Mouse (Mus musculus) embryo, embryonic 10 days (tissue): Measurements from ENCODE around the gene Ube4a.

Experiments
- DNase-seq: peaks from one replicate; pipeline ENCODE4 v3.0.0-alpha.2; 2015; ENCODE audit warnings: low spot score

Ube4a gene

DNA sequence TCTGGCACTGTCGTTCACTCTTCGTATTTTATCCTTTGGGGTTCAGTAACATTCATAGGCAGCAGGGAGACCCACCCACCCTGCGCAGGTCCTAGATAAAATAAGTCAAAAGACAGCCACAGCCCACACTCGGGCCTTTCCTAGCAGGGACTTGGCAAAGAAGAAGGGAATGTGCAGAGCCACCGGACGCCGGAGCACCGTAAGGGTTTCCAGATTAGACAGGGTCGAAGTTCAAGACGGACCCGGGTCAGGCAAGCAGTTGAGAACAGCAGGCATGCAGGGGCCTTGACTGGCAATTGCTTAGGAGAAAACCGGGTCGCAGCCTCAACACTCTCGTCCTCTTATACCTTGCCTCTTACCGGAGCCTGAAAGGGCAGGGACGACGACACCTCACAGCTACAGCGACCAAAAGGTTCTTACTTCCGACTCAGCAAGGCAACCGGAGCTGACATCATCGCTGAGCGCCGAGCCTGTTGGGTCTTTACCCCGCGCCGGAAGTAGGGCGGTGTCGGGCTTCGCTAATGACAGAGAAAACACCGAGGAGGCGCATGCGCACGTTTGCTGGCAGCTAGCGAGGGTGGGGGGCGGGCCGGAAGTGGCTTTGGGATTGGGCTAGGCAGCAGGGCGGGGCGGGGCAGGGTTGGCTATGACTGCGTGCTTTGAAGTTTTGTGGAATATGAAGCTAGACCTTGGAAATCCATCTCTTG is at the start of gene Ube4a:
Gene Ube4a (minus strand): TSS at position 475 of the 707 bp plus-strand sequence.
- DNase-seq = peak; percentile 100

DNA sequence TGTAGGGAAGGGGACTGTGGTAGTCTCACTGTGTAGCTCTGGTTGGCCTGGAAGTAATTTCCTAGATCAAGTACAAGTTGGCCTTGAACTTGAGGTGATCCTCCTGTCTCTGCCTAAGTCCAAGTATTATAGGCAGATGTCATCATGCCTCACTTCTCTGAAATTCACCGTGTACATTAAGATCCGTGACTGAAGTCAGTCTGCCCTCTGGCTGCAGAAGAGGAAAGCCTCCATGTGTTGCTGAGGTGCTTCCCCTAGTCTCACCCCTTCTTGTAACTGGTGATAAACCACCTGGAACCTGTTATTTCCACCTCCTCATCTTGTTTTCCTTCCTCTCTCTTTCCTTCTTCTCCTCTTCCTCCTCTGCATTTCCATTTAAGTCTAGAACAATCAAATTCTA is 49.5 kb upstream of the Ube4a start:
- DNase-seq = no peak

DNA sequence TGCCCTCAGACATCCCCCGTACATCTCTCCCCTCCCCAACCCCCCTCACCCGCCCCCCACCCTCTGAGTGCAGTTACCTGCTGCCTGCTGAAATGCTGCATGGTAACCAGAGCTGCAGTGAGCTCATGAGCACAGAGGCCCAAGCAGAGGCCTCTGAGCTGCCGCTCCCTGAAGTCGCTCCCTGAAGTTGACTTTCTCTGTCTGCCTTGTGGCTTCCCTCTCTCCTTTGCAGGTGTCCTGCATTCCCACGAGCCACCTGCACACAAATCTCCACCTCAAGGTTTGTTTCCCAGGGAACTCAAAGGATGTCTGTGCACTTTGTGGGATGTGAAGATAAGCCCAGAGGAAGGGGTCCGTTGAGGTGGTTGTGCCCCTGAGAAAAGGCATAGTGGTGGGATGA is 45.9 kb upstream of the Ube4a start:
- no peak for DNase-seq

DNA sequence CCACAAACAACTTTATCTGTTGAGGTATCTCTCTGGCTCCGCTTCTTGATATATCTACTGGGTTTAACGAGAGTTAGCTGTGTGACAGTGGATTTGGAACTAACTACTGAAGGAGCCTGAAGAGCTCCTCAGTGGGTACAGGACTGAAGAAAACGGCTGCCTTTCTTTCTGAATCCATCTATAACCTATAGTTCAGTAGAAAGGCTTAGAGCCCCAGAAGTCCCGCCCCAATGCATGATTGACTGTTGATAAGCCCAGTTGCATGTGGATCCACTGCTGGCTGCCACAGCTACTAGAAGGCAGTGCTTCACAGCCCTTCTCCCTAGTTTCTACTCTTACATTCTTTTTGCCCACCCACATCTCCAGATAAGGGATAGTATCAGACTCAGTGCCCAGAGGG is 45.1 kb upstream of the Ube4a start:
- no peak for DNase-seq

DNA sequence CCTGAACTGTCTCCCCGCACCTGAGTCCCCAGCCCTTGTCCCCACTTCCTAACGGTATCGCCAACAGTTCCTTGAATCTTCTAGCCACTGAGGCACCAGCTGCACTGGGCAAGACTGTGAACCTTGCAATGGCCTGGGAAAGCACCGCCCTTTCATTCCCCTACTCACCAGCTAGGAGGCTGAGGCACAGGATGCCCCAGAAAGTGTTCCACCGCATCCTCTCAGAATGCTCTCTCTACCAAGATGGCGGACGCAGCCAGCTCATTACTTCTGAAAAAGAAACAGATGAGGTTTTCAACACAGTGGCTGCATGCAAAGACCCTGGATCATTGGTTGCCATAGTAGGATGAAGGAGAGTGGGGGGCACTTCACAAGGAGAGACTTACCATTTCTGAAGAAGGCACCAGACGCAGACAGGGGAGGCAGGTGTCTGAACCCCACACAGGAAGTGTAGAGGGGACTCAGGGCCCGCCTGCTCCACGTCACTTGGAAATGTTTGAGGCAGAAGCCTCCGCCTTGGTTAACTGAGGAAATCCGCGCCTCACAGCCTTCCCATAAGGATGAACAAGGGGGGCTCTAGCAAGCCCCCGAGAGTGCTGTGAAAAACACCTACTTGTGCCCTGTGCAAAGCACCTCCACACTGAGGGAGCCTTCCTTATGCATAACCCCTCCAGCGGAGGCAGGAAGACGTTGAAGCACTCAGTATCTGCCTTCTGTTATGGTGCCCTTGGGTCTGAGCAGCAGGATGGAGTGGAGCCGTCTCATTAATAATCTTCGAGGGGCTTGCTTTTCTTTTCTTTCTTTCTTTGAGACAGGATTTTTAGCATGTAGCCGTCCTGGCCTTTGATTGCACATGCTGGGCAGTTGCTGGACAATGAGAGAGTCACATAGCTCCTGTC is 44.0 kb upstream of the Ube4a start, which contains the start of gene Cd3e:
Gene Cd3e (minus strand): TSS at position 448 of the 899 bp plus-strand sequence.
- DNase-seq = no peak

DNA sequence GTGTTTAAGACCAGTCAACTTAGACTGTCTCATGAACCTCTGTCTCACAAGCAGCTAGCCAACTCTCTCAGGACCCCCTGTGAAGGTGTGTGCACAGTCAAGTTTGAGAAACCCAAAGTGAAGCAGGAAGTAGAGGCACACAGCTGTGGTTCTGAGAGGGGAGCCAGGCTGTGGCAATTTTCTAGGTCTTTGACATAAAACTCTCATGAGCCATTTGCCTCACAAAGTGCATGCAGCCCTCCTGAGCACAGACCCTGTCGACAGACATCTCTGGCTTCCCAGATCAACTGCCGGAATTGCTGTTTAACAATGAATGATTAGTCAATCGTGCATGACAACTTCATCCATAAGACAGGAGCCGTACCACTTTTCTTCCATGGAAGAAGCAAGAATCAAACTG is 42.9 kb upstream of the Ube4a start:
- no peak for DNase-seq

DNA sequence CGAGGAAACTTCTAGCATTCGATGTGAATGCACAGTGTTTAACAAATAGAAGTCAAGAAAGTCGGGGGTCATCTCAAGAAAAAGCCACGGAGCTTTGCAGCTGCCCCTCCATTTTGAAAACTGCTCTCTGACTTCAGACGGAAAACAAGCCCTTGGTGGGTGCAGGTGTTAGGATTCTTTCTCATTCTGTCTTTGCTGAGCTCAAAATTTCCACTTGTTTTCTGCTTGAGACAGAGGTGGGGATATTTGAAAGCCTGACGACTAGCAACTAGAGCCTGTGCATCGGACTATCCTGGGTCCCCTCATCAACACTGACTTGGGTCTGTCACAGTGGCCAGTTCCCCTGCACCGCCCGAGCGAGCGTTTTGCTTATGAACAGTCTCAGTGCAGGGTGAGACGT is 42.0 kb upstream of the Ube4a start:
- no peak for DNase-seq

DNA sequence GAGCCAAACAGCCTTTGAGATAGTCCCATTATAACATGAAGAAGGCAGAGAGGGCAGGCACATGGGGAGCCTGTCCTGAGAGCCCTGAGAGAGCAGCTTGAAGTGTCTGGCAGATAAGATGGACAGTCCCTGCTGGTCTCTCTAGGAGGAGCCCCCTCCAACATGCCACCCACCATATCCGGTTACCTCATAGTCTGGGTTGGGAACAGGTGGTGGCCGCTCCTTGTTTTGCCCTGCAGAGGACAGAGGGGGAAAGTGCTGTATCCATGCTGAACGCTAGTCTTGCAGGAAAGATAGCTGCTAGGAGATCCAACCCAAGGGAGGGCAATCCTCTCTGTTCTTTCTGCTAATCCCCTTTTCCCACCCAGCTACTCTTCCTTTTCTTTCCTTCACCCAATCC is 34.8 kb upstream of the Ube4a start:
- no peak for DNase-seq

DNA sequence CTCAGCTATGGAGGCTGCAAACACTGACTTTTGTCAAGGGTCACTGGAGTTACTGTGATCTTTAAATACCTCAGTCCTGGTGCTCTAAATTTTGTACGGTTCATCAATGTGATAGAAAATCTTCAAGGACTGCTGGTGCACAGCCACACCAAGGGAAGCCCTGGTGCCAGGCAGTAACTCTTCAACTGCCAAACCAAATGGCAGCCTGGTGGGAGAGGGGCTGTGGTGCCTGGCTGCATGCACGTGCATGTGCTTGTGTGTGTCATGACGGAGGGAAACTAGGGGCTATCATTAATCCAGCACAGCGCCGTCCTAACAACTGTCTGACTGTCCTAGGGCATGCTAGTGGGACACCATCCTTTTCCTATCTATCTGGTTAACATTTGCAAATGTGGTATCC is 34.4 kb upstream of the Ube4a start:
- no peak for DNase-seq

DNA sequence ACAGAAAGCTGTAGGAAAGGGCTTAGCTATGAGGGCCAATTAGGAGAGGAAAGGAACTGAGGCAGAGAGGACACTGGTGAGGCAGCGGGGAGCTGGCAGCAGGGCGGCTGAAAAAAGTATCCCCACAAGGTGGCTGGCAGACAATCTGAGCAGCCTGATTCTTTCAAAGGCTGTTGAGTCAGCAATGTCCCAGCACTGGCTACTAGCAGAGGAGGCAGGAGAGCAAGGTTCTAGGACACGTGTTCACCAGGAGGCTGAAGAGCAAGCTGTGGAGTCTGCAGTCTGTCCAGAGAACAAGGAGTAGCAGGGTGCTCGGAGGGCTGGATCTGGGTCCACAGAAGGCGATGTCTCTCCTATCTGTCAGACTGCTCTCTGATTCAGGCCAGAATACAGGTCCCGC is 33.8 kb upstream of the Ube4a start:
- no peak for DNase-seq

DNA sequence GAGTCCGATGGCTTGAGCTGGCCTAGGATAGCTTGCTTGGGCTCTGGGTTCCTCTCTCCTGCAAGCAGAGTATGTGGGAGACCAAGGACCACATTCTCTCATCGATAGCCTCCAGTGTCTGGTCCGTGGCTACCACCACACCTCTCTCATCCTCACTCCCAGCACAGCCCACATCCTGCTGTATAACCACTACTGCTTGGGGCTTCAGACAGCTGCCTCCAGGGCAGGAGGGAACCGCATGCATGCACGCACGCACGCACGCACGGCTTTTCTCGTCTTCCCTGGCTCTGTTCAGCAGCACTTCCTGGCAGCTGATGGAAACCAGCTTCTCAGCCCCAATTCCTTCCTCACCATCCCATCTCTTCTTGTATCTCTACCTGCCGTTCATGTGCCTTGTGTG is 32.7 kb upstream of the Ube4a start:
- no peak for DNase-seq

DNA sequence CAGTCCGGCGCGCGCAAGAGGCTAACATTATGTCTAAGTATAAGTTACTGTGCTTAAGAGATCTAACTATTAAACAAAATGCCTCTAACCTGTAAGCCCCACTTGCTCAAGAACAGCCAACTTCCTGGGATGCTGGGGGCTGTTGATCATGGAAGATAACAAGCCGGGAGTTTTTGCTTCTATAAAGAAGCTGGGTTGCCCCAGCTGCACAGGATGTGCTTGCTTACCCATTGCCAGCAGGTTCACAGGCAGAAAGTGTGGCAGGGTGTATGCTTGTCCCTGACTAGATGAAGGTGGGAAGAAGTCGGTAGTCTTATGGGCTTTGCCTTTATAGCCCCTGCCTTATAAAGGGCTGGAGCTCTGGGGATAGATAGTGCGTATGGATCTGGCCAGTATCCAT is 31.2 kb upstream of the Ube4a start:
- no peak for DNase-seq

DNA sequence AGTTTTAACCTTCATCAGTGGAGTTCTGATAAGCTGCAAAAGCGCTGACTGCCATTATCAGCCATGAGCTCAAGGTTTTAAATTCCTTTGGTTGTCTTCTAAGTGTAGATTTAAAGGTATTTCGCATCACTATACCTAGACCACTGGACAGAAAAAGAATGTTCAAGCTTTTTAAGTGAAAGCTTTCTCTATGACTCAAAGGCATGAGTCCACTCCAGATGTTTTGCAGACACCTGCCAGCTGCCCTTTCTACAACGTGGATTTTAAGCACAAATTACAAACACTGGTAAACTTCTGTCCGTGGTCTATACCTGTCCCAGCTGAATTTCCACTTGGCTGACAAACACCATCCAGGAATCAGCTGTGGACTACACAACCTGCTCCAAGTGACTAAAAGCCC is 29.6 kb upstream of the Ube4a start:
- DNase-seq = no peak

DNA sequence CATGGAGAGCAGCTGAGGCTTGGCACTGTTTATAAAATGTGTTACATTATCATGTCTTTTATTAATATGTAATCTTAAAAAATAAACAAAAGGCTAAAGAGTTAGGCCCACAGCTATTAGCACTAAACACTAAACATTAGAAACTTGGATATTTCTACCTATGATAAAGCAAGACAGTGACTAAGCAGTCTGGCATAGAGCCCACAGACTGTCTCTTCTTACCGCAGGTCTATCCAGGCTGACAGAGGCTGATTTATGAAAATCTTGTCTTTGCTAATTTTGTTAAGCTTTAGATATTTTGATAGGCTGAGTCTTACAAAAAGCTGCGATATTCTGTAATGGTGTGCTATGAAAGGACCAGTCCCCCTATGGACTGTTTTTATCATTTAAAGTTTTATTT is 27.9 kb upstream of the Ube4a start:
- DNase-seq = no peak

DNA sequence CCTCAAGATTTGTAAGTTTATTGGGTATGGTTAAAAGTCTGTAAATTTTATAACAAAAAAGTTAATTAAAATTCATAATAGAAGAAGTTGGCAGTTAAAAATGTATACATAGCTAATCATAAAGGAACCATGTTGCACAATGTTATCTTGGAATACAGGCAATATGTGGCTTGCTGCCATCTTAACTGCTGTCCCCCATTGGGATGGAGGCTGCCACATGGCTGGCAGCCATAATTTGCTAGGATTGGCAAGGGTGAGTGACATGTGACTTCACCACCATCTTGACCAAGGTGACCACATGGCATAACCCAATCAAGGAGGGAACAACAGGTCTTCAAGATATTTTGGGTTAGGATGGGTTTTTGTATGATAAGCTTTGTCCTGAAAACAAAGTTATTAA is 26.9 kb upstream of the Ube4a start:
- DNase-seq = no peak

DNA sequence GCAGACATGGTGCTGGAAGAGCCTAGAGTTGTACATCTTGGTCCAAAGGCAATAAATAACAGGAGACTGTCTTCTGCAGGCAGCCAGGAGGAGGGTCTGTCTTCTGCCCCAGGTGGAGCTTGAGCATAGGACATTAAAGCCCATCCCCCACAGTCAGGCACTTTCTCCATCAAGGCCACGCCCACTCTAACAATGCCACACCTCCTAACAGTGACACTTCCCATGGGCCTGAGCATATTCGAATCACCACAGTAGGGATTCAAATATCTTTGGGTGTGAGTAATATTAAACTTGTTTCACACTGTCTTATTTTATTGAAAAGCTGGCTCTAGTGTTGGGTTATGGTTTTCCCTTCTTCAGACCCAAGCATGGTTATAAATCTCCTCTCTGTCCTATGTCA is 26.4 kb upstream of the Ube4a start:
- no peak for DNase-seq

DNA sequence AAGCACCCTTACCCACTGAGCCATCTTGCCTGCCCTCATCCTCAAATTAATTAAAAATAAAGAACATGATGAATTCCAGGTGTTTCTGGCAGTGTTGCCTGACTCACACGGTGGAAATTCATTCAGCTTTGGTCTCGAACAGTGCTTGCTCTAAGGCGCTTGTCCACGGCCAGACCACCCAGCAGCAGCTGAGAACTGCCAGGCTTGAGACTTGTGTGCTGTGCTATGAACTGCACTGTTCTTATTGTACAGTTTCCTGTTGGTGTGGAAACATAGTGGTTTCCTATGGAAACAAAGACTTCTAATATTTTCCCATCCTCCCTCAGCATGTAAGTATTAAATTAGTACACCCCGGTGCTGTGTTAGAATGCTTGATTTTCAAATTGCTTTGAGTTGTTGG is 21.6 kb upstream of the Ube4a start:
- DNase-seq = no peak

DNA sequence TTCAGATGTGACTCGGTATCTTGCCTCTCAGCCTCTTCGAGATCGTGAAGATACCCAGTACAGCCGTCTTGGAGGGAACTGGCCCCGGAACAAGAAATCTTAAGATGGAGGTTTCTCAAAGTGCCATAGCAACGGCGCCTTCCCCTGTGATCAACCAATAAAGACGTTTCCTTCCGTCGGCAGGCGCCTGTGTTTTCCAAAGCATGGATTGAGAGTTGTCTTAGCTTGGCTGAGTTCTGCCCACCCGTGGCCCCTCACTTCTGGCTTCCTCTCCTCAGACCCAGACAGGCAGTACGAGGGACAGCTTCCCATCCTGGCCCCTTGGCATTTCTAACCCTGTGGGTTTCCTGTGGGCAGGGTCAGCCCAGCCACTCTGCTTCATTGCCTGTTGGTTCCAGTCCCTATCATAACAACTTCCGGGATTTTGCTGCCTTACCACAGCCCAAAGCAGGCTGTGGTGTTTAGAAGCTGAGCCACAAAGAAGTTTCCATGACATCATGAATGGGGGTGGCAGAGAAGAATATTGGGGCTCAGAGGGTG is 20.9 kb upstream of the Ube4a start:
- DNase-seq = no peak

DNA sequence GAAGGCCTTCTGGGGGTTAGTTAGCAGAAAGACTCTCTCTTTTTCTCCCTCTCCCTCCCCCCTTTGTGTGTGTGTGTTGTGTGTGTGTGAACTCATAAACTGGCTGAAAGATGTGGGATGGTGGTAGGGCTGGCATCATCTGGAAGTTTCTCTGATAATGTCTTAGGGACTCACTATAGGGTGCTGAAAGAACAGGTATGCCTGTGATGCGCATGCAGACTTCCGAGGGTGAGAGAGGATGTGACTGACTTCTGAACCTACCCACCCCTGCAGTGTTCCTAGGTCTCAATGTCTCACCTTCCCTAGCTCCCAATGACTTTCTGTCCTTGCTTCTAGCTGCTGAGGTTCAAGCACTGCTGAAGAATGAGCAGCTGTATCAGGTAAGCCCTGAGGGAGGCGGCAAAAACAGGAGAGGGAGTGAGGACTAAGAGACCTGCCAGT is 20.3 kb upstream of the Ube4a start:
- DNase-seq = no peak

DNA sequence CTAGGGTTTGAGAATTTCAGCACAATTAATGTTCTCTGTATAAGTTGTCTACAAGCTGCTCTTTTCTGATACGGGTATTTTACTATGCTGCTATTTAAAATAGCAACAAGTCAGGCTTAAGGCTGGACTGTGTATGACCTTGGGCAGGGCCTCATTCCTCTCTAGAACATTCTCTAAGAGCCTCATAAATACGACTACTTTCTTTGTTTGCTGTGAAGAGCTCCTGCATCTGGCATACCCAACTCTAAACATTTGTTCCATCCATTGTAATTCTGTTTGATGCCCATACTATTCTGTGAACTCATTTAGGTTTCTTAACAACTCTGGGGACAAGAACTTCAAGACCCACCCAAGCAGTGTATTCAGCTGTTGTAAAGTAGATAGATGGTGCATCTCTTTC is 17.6 kb upstream of the Ube4a start:
- DNase-seq = no peak

DNA sequence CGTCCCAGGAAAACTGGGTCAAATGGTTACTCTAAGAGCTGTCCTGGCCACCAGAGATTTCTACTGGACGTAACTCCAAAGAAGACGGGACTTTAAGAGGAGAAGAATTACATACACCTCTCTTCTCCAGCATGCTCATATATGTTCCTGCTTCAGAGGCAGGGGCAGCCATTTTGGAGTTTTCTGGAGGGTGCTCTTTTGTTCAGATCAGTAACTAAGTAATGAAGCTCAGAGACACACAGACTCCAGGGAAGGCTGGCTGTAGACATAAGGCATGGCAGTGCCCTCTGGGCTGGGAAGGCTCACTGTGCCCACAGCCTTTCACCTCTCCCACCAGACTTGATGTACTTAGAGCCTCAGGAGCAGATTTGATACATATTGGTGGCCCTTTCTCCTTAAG is 17.1 kb upstream of the Ube4a start:
- DNase-seq = no peak

DNA sequence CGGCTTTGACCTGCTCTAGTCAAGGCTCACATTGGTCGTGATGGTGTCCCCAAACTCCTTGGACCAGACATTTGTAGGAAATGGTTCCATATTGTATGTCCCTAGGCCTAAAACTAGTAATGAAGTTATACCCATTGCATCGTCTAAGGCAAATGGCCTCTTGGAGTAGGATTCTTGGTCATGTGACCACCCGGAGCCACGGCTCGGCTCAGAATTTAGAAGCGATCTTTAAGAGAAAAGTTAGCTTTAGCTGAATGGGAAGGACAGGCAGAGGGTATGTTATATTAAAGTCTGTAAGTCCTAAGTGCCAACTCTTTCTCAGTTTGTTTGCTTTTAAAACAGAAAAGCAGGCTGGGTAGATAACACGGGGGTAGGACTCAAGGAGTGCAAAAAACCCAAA is 16.7 kb upstream of the Ube4a start:
- no peak for DNase-seq

DNA sequence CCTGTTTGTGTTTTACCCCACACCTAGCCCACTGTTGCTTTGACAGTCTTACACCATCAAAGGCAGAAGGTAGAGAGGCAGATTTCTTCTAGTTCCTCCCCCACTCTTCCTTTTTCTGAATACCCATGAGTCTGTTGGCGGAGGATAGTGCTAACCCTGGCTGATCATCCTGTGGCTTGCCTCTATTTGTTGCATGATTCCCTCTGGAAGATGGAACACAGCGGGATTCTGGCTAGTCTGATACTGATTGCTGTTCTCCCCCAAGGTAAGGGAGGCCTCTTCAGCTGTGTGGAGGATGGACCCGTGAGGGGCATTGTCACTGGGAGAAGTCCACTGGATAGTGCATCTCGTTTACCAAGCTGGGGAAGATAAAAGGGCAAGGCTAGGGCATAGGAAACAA is 16.3 kb upstream of the Ube4a start, which contains the start of gene Cd3d:
Gene Cd3d (plus strand): TSS at position 111 of the 400 bp plus-strand sequence.
- no peak for DNase-seq
